Mouse (Mus musculus): ENCODE measurements around the gene Brsk2.

DNA sequence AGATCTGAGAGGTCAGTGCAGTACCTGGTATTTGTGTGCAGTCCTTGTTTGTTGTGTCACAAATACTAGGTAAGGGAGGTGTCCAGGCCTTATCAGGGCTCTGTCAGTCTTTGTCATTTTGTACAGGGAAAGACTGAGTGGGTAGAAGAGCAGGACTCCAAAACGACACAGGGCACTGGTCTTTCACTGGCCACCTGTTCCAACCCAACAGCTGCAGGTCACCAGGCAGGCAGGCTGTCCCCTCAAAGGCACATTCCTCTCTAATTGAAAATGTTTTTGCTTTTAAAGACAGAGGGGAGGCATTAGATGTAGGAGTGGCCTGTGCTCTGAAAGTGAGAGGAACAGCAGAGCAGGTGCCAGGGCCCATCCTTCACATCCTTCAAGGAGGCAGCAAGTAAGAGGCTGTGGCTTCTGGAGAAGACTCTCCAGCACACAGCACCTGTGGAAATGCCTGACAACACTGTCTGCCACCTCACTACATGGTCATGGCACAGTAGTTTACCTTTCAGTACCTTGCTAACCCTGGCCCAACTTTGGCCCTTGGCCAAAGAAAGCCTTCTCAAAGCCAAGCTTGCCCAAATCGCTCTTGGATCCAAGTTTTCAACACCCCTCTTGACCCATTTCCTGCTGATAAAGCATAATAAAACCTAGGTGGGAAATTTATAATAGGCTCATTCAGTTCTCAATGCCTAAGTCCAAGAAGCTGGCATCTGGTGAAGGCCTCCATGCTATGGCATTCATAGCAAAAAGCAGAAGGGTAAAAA is 85.7 kb downstream of the Brsk2 start:
- TF ChIP-seq GATA1 (IDR thresholded peaks at IDR 0.05; ENCODE audit: borderline replicate concordance, low read length) (no peak), FLI1 (IDR thresholded peaks at IDR 0.05; ENCODE audit: low read length) (no peak)
